Mouse (Mus musculus) embryonic facial prominence, embryonic 13.5 days (tissue): Measurements from ENCODE around the gene Cetn4. TPM values are rescaled to one million over a fixed set of nuclear protein-coding genes. Genes with fewer than 3 reads are reported as not detected.

Experiments
- ATAC-seq: fragments of 200-750 bp; cut with Nextera tagmentation; 2 replicates; pipeline ENCODE4 v1.8.0; 2017; ENCODE audit warnings: low read depth; ENCODE audit not compliant: insufficient number of reproducible peaks, insufficient read depth, low FRiP score, low TSS enrichment
- H3K27ac ChIP-seq: fragments of 300-500 bp; sonication (generic); 2 replicates; pipeline ENCODE4 v1.5.1; 2015; ENCODE audit warnings: moderate library complexity, mild to moderate bottlenecking, inconsistent platforms
- H3K27me3 ChIP-seq: fragments of 300-500 bp; sonication (generic); 2 replicates; pipeline ENCODE4 v1.6.1; 2015; ENCODE audit warnings: mild to moderate bottlenecking, inconsistent platforms
- H3K36me3 ChIP-seq: fragments of 300-500 bp; sonication (generic); 2 replicates; pipeline ENCODE4 v1.6.1; 2015; ENCODE audit warnings: mild to moderate bottlenecking, inconsistent platforms
- H3K4me1 ChIP-seq: fragments of 300-500 bp; sonication (generic); 2 replicates; pipeline ENCODE4 v1.6.1; 2015; ENCODE audit warnings: inconsistent platforms
- H3K4me2 ChIP-seq: fragments of 300-500 bp; sonication (generic); 2 replicates; pipeline ENCODE4 v1.6.1; 2015; ENCODE audit warnings: moderate library complexity, mild to moderate bottlenecking, inconsistent platforms
- H3K4me3 ChIP-seq: fragments of 300-500 bp; sonication (generic); 2 replicates; pipeline ENCODE4 v1.5.1; 2015; ENCODE audit warnings: mild to moderate bottlenecking, inconsistent platforms
- H3K9ac ChIP-seq: fragments of 300-500 bp; sonication (generic); 2 replicates; pipeline ENCODE4 v1.6.1; 2015; ENCODE audit warnings: mild to moderate bottlenecking, inconsistent platforms
- H3K9me3 ChIP-seq: fragments of 300-500 bp; sonication (generic); 2 replicates; pipeline ENCODE4 v1.6.1; 2016; ENCODE audit warnings: inconsistent platforms
- WGBS: fragments of 180-500 bp; shearing (Covaris S2); methylation state at CpG from one replicate; pipeline ENCODE4 v1.1.7; 2015; ENCODE audit warnings: mixed read lengths; 5-methylcytosine and 5-hydroxymethylcytosine counted together
- polyA plus RNA-seq: library from polyadenylated mRNA; unstranded; fragments of >200 nt; fragmentation: Nextera tagmentation; extraction: Ambion mirVana; gene quantifications from 2 replicates; pipeline ENCODE4 v1.2.1, GENCODE M21; 2015

The Cetn4 gene
- polyA plus RNA-seq, 1 experiment from 2014 or later: 3.5 TPM

DNA sequence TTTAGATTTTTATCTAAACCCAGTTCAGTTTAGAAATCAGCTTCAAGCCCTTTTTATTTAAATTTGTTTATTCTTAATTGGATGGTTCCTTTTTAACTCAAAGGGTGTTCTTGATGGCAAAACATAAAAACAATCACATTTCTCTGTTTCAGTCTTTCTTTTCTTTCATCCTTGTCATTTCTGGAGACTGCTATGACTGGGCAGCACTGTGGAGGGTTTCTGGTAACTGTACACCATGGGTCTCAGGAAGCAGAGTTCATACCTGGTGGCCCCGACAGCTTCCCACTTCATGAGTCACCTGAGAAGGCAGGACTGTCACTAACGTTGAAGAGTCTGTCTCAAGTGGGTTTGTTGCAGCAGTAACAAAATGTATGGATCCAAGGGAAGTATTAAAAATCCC is 19.9 kb downstream of the Cetn4 start:
- H3K4me2 ChIP-seq: no peak overlapping the region
- WGBS: 64% methylated on average over 2 of the region's 2 CpGs
- H3K9me3 ChIP-seq: no peaks in the 10 kb centered on the region
- H3K4me3 ChIP-seq: no peak overlapping the region
- H3K4me1 ChIP-seq: no peaks in the 10 kb centered on the region
- H3K9ac ChIP-seq: no peak overlapping the region
- H3K27me3 ChIP-seq: no peaks in the 10 kb centered on the region
- no peak for ATAC-seq
- H3K27ac ChIP-seq: no peak overlapping the region
- no peaks in the 10 kb centered on the region for H3K36me3 ChIP-seq

DNA sequence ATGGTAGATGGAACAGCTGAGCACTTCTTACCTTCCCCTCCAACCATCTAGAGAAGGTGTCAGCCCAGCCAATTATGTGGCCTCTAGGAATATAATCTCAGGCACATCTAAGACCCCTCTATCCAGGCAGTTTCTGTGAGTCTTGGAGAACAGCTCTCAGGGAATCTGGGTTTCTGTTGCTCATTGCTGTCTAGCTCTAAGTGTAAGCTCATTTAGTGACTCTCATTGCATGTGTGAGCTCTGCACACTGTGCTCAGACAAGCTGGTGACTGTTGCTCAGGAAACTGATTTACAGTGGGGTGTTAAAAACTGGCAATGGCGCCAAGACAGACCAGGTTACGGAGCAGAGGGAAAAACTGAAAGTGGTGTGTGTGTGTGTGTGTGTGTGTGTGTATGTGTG is 20.6 kb downstream of the Cetn4 start:
- Histone ChIP-seq H3K4me2 (no peak overlapping the region), H3K36me3 (no peaks in the 10 kb centered on the region), H3K4me1 (no peaks in the 10 kb centered on the region), H3K9ac (no peak overlapping the region), H3K4me3 (no peak overlapping the region), H3K27ac (no peak overlapping the region), H3K27me3 (no peaks in the 10 kb centered on the region), H3K9me3 (no peaks in the 10 kb centered on the region)
- ATAC-seq: no peak
- WGBS: 85% methylated on average over 2 of the region's 2 CpGs

DNA sequence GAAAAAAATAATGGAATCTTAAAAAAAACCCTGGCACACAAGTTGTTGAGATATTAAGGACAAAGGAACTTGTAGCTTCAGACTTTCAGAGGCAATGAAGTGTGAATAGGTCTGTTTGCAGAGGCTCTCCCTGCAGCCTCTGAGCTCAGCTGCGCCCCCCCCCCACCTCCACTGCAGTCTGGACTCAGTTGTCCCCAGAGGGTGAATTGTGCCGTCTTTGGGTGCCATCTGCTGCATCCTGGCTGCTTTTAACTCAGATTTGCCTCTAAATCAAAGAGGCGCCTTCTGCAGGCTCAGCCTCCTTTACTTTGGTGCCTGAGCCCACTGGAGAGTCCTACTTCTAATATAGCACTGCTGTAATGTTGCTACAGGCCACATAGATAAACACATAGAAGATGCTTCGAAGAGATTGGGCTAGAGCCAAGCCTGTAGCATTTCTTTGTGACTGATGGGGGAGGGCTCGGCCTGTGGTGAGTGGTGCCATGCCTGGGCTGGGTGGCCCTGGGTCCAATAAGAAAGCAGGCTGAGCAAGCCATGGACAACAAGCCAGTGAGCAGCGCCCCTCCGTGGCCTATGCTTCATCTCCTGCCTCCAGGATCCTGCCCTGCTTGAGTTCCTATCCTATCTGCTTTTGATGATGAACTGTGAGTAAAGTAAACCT is 21.5 kb downstream of the Cetn4 start:
- Histone ChIP-seq H3K4me3 (no peak overlapping the region), H3K27me3 (no peaks in the 10 kb centered on the region), H3K36me3 (no peaks in the 10 kb centered on the region), H3K9me3 (no peaks in the 10 kb centered on the region), H3K27ac (no peak overlapping the region), H3K9ac (no peak overlapping the region), H3K4me1 (no peaks in the 10 kb centered on the region), H3K4me2 (no peak overlapping the region)
- no peak for ATAC-seq
- WGBS: 62% methylated on average over 7 of the region's 7 CpGs

DNA sequence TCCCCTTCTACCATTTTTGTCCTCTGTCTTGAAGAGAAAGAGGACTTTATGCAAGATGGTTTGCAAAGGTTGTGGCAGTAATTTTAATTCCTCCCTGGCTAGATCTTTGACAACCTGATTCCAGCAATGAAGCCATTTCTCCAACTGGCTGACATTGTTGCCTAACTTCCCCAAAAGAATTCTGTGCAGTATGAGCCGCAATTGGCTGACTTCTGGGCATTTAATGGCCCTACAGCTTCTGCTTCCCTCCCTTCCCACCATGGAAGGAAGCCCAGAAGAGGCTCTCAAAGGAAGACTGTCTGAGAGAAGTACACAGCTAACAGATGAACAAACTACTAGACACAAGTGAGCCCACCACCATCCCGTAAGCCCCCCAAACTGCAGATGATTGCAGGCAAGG is 23.3 kb downstream of the Cetn4 start:
- no peak overlapping the region for H3K9ac ChIP-seq
- H3K36me3 ChIP-seq: no peaks in the 10 kb centered on the region
- no peaks in the 10 kb centered on the region for H3K4me1 ChIP-seq
- H3K4me2 ChIP-seq: no peak overlapping the region
- WGBS: 90% methylated on average over 2 of the region's 2 CpGs
- no peaks in the 10 kb centered on the region for H3K9me3 ChIP-seq
- H3K27ac ChIP-seq: no peak overlapping the region
- ATAC-seq: no peak
- no peak overlapping the region for H3K4me3 ChIP-seq
- H3K27me3 ChIP-seq: no peaks in the 10 kb centered on the region

DNA sequence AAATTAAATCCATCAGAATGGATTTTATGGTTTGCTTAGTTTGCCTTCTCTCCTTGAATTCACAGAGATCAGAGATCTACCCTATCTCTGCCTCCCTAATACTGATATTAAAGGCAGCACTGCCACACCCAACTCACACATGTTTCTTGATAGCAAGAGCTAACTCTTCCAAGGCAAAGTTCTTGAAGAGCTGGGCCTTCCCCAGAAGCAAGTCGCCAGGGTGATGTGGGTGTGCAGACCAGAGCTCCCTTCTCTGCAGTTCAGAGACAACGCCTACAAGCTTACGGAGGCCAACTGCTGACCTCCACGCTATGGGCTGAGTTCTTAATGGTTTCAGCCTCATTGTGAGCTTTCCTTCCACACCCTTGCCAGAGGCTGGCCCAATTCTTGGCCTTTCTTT is 29.3 kb downstream of the Cetn4 start:
- H3K9me3 ChIP-seq: no peaks in the 10 kb centered on the region
- H3K36me3 ChIP-seq: no peaks in the 10 kb centered on the region
- H3K27me3 ChIP-seq: no peaks in the 10 kb centered on the region
- H3K4me2 ChIP-seq: no peak overlapping the region
- ATAC-seq: no peak
- no peak overlapping the region for H3K9ac ChIP-seq
- H3K4me1 ChIP-seq: no peaks in the 10 kb centered on the region
- 82% methylated on average over 4 of the region's 4 CpGs for WGBS
- no peak overlapping the region for H3K27ac ChIP-seq
- no peak overlapping the region for H3K4me3 ChIP-seq

DNA sequence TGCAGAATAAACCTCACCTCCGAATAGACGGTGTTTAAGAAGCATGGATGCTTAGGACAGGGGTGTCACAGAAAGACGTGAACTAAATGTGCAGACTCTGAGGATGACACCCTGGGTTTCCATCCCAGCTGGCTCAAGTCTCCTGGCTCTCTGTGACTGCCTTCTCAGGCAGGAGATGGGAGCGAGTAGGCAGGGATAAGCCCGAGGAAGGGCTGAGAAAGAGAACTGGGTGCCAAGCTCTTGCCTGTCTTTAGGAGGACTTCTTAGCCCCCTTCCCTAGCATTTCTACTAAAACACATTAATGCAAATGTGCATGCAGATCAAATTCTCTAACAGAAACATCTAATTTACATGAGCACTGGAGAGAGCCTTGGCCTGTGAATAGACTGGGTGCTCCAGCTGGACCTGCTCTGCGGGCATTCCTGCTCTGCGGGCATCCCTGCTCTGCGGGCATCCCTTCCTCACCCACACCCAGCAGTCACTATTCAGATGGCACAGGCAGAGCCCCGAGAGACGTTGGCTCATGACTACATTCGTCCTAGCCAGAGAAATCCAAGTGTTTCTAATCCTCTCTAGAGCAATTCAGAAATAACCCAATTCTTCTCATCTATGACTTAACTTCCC is 30.1 kb downstream of the Cetn4 start:
- no peaks in the 10 kb centered on the region for H3K4me1 ChIP-seq
- ATAC-seq: no peak
- no peaks in the 10 kb centered on the region for H3K9me3 ChIP-seq
- 77% methylated on average over 11 of the region's 11 CpGs for WGBS
- no peak overlapping the region for H3K4me3 ChIP-seq
- H3K9ac ChIP-seq: no peak overlapping the region
- no peaks in the 10 kb centered on the region for H3K27me3 ChIP-seq
- H3K36me3 ChIP-seq: no peaks in the 10 kb centered on the region
- no peak overlapping the region for H3K27ac ChIP-seq
- no peak overlapping the region for H3K4me2 ChIP-seq

DNA sequence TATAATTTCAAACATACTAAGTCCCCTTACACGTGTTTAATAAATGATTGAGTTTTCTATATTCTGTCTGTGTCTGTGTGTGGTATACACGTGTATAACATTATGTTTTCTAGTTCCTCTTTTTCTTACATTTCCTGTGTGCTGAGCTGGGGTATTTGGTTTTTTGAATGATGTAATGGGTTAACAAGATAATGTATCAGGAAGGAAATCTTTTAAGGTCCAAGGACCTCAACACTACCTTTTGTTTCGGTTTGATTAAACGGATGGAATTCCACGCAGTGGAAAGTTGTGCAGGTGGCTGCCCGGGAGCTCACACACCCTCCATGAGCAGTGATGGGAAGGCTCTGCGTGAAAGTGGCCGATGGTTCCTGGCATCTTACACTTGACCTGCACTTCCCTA is 31.6 kb downstream of the Cetn4 start:
- H3K27ac ChIP-seq: no peak overlapping the region
- no peak overlapping the region for H3K4me2 ChIP-seq
- H3K9me3 ChIP-seq: no peaks in the 10 kb centered on the region
- H3K9ac ChIP-seq: no peak overlapping the region
- ATAC-seq: no peak
- no peak overlapping the region for H3K4me3 ChIP-seq
- WGBS: 72% methylated on average over 8 of the region's 8 CpGs
- H3K27me3 ChIP-seq: no peaks in the 10 kb centered on the region
- H3K36me3 ChIP-seq: no peaks in the 10 kb centered on the region
- H3K4me1 ChIP-seq: no peaks in the 10 kb centered on the region

DNA sequence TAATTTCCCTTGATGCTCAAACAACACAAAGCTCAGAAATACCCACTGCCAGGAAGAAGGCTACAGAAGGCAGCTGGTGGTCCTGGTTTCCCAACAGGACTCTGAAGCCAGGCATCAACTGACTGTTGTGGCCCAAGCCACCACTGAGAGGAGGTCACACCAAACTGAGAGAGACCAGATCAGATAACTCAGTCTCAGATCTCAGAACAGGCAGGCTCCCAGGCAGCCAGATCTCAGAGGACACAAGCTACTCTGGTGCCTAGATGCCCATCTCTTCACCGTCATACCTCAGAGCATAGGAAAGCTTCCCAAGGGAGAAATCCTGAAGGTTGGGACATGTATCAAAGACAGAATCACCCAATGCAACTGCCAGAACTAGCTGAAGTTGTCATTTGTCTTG is 32.3 kb downstream of the Cetn4 start:
- no peak overlapping the region for H3K4me3 ChIP-seq
- H3K36me3 ChIP-seq: no peaks in the 10 kb centered on the region
- H3K27me3 ChIP-seq: no peaks in the 10 kb centered on the region
- no peak overlapping the region for H3K9ac ChIP-seq
- 76% methylated on average over 1 of the region's 1 CpGs for WGBS
- ATAC-seq: no peak
- no peak overlapping the region for H3K27ac ChIP-seq
- no peaks in the 10 kb centered on the region for H3K4me1 ChIP-seq
- no peak overlapping the region for H3K4me2 ChIP-seq
- no peaks in the 10 kb centered on the region for H3K9me3 ChIP-seq

DNA sequence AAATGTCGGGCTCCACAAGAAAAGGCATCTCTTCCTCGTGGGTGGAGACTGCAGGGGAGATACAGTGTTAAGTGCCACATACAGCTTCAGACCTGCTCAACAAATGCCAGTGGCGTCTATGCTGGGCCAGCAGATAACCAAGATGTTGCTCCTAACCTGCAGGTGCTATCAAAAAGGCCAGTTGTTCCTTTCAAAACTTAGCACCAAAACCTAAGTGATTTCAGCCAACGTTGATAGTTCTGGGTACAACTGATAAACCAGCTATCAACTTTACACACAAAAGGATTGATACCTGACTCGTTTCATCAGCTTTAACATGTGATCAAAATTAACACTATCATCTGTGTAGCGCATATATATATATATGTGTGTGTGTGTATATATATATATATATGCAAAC is 37.8 kb downstream of the Cetn4 start:
- Histone ChIP-seq H3K27me3 (no peaks in the 10 kb centered on the region), H3K27ac (no peak overlapping the region), H3K36me3 (no peaks in the 10 kb centered on the region), H3K4me2 (no peak overlapping the region), H3K4me3 (no peak overlapping the region), H3K9me3 (no peaks in the 10 kb centered on the region), H3K4me1 (no peaks in the 10 kb centered on the region), H3K9ac (no peak overlapping the region)
- 80% methylated on average over 6 of the region's 6 CpGs for WGBS
- no peak for ATAC-seq

DNA sequence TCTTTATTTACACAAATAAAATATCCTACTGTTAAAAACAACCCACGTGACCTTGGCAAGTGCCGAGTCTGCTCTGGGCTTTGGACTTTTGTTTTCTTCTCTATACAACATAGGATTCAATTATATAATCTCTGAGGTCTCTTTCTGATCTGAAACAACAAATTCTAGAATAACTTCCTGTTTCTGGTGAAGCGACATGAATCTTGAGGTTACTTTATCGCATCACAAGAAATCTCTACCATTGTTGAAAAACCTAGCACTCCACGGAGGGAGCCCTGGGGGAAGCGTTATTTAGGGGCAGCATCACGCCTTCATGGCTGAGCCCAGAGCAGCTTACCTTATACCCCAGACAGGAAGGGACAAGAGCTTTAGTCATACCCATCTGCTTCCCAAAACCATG is 39.4 kb downstream of the Cetn4 start:
- Histone ChIP-seq H3K36me3 (no peaks in the 10 kb centered on the region), H3K4me2 (no peak overlapping the region), H3K4me3 (no peak overlapping the region), H3K4me1 (no peaks in the 10 kb centered on the region), H3K9ac (no peak overlapping the region), H3K27ac (no peak overlapping the region), H3K9me3 (no peaks in the 10 kb centered on the region), H3K27me3 (no peaks in the 10 kb centered on the region)
- WGBS: 81% methylated on average over 7 of the region's 7 CpGs
- no peak for ATAC-seq

DNA sequence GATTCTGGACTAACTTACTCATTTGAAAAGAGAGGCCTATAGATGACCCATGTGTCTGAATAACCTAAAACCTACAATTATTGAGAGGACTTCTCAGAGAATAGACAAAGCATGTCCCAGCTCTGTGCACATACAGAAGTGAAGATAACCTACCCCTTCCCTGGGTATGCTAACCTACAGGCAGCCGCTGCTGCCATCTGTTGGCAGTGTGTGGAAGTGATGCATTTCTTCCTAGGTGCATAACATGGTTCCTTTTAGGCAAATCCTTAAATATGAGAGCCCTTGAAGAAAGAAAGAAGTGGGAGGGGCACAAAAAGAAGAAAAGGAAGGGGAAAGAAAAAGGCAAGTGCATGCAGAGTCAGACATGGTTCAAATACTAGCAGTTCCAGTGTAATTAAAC is 41.3 kb downstream of the Cetn4 start:
- no peak overlapping the region for H3K4me3 ChIP-seq
- no peak overlapping the region for H3K9ac ChIP-seq
- no peaks in the 10 kb centered on the region for H3K4me1 ChIP-seq
- H3K4me2 ChIP-seq: no peak overlapping the region
- 0% methylated on average over 1 of the region's 1 CpGs for WGBS
- H3K36me3 ChIP-seq: no peaks in the 10 kb centered on the region
- no peak for ATAC-seq
- no peak overlapping the region for H3K27ac ChIP-seq
- no peaks in the 10 kb centered on the region for H3K27me3 ChIP-seq
- H3K9me3 ChIP-seq: no peaks in the 10 kb centered on the region

DNA sequence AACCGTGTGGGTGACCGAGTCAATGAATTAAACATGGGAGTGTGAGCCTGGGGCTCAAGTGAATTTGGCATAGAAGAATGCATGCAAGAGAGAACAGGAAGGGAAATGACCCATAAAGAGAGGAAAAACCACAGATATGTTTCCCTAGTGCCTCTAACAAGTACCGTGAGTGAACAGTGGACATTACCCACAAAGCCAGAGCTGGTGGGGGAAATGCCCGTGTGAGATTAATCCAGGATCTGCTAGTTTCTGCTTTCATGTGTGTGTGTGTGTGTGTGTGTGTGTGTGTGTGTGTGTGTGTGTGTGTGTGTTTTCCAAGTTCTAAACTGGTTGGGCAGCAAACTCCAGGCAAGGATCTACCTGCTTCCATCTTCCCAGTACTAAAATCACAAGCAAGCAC is 42.6 kb downstream of the Cetn4 start:
- Histone ChIP-seq H3K9ac (no peak overlapping the region), H3K4me2 (no peak overlapping the region), H3K9me3 (no peaks in the 10 kb centered on the region), H3K4me3 (no peak overlapping the region), H3K4me1 (no peaks in the 10 kb centered on the region), H3K27ac (no peak overlapping the region), H3K27me3 (no peaks in the 10 kb centered on the region), H3K36me3 (no peaks in the 10 kb centered on the region)
- 75% methylated on average over 4 of the region's 4 CpGs for WGBS
- ATAC-seq: no peak
